Mouse (Mus musculus) left cerebral cortex, adult 6 months (tissue): Measurements from ENCODE around the gene Aaed1. TPM values are rescaled to one million over a fixed set of nuclear protein-coding genes. Genes with fewer than 3 reads are reported as not detected.

Experiments
- long read RNA-seq, 2 experiments: library from polyadenylated mRNA; unstranded; transcript quantifications; one replicate each; pipeline ENCODE4 v2.0.0; 2019 to 2020
- polyA plus RNA-seq: library from polyadenylated mRNA; unstranded; fragments of <200 nt; fragmentation: Nextera tagmentation; gene quantifications from 2 replicates; pipeline ENCODE4 v1.2.3, GENCODE M21; 2021

Gene Aaed1
- 23.9 and 24.9 TPM in 2 replicates for polyA plus RNA-seq
- long read RNA-seq, experiment 1, transcript Aaed1-207 (6 exons, 3,011 nt), result major isoform, 51 of 74 reads
- long read RNA-seq, experiment 1, partial matches to known transcripts, result 11 of 74 reads
- long read RNA-seq, experiment 1, other reads (novel, unspliced or antisense), result 5 of 74 reads
- long read RNA-seq, experiment 2, transcript Aaed1-207 (6 exons, 3,011 nt), result major isoform, 6 of 20 reads
- long read RNA-seq, experiment 2, partial matches to known transcripts, result 4 of 20 reads
- long read RNA-seq, experiment 2, other reads (novel, unspliced or antisense), result 8 of 20 reads

GRCm38 (mm10) chr13:64312024-64312915 lies at the start of gene Aaed1:
TSS of gene Aaed1 (minus strand) at chr13:64312710.

GRCm38 (mm10) chr13:64274879-64275753 lies 37.4 kb downstream of the Aaed1 start, which contains the start of gene Cdc14b:
TSS of gene Cdc14b (minus strand) at chr13:64275290.

Other genes with a start within 250 kb of the Aaed1 start
- gene Hsd17b3, start 223.5 kb downstream of the Aaed1 start, polyA plus RNA-seq, result not detected in 2 replicates
- gene Slc35d2, start 183.3 kb downstream of the Aaed1 start, polyA plus RNA-seq, result 0.85 and 1.8 TPM in 2 replicates
- gene Zfp367, start 159.5 kb downstream of the Aaed1 start, polyA plus RNA-seq, result 14.8 and 23.7 TPM in 2 replicates
- gene Habp4, start 150.9 kb downstream of the Aaed1 start, polyA plus RNA-seq, result 38.8 and 254 TPM in 2 replicates
- 1.4 and 1.5 TPM in 2 replicates for gene Cdc14b, start 37.4 kb downstream of the Aaed1 start, polyA plus RNA-seq
- gene Ctsl, start 58.2 kb upstream of the Aaed1 start, polyA plus RNA-seq, result 102 and 134 TPM in 2 replicates
- 8.2 and 8.5 TPM in 2 replicates for gene Cdk20, start 119.6 kb upstream of the Aaed1 start, polyA plus RNA-seq
- not detected in 2 replicates for gene Fam240b, start 185.1 kb upstream of the Aaed1 start, polyA plus RNA-seq